Mouse (Mus musculus): ENCODE measurements around the gene Slc30a5. TPM values are rescaled to one million over a fixed set of nuclear protein-coding genes. Genes with fewer than 3 reads are reported as not detected.
"Not testable (repeated sequence)": the region's sequence is repeated elsewhere in the genome, so short reads cannot be mapped to it uniquely, and the experiment has no call there.

The Slc30a5 gene
- total RNA-seq (2022), result 10 to 100 TPM; 38.9 to 45.2 (median 41.4) TPM

DNA sequence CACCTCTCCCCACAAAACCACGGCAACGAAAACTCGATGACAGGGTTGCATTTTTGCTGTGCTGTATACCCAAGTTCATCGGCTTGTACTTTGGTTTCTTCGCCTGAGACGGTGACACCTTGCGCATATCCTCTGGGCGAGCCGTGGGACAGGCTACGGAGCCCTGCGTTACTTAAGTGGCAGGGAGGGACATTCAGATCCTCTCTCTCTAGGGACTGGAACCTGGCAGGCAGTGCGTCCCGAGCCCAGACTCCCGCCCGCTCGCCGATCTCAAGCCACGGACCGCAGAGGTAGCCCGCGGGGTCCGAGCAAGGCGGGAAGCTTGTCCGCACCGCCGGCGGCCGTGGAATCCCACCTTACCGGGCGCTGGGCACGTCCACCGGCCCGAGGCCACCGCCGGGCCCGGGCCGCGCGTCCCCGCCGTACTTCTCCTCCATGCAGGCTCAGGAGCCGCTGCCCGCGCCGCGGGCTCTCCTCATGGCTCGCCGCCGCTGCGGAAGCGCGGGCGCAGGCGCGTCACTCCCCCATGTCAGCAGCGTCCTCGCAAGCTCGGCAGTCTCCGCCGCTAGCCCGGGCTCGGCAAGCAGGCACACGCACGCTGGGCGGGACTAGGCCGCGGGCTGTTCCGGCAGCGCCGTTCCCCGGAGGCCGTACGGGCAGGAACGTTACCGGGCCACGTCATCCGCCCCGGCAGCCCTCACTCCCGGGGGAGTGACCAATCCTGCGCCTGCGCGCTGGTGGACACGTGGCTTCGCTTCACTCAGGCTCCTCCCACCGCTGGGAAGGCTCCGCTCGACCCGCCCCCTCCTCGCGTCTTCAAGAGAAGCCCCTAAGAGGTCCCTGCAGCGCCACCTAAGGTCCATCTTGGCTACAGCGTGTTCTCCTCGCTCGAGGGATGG lies at the start of gene Slc30a5:
TSS of gene Slc30a5 (minus strand) at position 687 of the 899 bp plus-strand sequence.
- DNase-seq (ENCODE audit: low spot score in 2 of 2), result peak; percentile 95 to 99

DNA sequence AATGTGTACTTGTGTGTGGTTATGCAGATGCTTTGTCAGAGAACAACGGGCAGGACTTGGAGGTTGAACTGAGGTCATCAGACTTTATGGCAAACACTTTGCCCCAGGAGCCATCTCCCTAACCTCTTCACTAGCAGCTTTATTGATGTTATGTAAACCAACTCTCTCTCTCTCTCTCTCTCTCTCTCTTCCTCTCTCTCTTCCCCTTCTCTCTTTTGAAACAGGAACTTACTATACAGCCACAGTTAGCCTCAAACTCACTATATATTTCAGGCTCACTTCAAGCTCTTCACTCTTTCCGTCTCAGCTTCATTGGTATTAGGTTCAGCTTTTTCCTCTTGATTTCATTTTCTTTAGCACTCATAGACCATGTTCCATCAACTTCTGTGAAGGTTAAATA lies 48.7 kb upstream of the Slc30a5 start:
- no peak for DNase-seq (ENCODE audit: low spot score in 2 of 2)

DNA sequence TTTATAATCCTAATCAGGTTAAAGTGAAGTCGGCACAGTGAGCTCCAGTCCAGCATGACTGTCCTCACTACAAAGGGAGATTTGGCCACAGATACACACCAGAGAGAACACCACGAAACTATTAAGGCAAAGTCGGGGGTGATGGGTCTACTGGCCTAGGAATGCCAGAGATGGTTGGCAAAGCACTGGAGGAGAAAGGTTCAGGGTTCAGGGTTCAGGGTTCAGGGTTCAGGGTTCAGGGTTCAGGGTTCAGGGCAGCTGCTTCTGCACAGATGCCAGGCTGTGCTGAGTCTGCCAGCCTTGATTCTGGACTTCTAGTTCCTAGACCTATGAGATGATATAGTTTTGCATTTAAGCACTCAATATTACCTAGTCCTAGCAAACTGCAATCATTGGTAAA lies 46.6 kb upstream of the Slc30a5 start:
- no peak for DNase-seq (ENCODE audit: low spot score in 2 of 2)

DNA sequence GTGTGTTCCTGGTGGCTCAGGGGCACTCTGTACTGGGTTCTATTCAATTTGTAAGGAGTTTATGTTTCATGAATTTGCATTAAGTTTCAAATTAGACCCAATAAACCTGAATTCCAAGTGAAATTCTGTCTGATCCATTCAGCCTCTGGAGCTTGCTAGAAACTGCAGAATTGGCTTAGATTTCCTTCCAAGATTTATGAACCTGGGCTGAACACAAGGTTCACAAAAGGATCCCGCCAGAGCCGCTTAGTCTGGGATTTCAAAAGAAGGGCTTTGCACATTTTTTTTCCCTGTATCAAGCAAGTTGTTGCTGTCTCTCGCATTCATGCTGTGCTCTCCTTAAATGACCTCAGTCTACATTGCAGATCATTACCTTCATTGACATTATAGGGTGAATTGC lies 46.1 kb upstream of the Slc30a5 start:
- no peak for DNase-seq (ENCODE audit: low spot score in 2 of 2)

DNA sequence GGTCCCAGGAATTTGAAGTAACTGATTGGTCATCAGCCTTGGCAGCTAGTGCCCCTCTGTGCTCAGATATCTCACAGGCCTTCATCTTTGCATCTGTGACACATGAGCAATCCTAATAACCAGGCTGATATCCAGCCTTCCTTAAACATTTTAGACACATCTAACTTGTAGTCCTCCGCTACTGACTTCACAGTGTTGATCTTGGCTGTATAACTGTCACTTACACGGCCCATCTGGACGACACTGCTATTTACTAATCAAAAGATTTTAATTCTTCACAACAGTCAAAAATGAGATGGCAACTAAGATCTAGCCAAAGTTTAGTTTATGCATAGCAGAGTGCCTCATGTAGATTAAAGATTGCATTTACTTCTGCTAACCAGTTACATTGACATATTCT lies 45.0 kb upstream of the Slc30a5 start:
- no peak for DNase-seq (ENCODE audit: low spot score in 2 of 2)

DNA sequence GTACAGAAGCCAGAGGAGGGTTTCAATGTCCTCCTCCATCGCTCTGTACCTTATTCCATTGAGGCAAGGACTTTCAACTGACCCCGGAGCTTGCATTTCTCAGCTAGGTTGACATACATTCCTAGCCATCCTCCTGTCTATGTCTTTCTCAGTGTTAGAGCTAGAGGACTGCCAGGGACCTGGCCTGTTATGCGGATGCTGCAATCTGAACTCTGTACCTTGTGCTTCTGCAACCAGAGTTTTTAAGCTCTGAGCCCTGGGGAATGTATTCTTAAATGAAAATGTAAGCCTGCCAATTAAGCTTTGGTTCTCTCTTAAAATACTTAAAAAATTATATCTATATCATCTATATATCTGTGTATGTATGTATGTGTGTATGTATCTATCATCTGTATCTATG lies 44.5 kb upstream of the Slc30a5 start:
- no peak for DNase-seq (ENCODE audit: low spot score in 2 of 2)

DNA sequence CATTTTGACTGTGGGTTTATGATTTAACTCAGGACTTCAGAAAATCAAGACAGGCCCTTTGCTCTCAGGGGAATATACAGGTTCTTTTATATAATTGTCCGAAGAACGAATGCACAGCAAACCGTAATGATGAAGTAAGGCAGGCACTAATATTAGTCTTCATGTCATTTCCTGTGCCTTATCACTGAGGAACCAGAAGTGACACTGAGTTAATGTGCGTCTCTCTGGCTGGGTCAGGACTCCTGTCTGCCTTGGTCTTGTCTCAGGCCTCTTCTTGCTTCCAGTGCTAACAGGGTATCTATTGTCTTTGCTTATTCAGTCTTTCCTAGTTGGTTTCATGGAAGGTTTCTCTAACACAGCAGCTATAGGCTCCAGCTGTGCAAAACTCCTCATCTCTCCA lies 41.9 kb upstream of the Slc30a5 start:
- no peak for DNase-seq (ENCODE audit: low spot score in 2 of 2)

DNA sequence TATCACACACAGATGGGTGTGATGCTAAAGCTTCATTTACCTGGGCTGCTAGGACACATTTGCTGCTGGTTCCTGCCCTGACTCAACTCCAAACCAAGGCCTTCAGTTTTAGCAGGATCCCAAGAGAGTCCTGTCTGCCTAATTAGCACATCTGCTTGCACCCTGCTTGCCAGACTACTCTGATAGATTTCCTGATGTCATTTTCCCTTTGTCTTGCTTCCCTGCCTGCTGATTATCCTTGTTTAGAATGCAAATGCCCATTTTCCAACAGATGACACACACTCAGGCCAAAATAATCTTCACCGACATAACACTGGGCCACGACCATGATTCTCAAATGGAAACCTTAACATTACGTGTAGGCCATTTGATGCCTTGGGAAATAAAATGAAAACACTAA lies 41.4 kb upstream of the Slc30a5 start:
- no peak for DNase-seq (ENCODE audit: low spot score in 2 of 2)

DNA sequence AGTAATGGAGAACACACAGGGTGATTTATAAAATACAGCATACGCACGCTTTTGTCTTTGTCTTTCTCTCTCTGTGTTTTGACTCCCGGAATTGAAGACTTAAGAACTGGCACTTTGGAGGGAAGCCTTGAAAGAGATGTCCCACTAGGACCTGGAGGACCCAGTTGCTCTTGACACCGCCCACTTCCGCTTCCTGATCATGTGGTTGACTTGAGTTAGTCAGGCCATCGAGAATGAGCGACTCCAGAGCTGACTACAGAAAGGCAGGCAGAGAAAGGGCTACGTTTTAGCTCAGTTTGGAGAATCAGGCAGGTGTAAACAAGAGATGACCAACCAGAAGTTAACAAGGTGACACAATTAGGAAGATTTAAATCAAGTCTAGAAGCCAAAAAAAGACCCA lies 40.3 kb upstream of the Slc30a5 start:
- no peak for DNase-seq (ENCODE audit: low spot score in 2 of 2)

DNA sequence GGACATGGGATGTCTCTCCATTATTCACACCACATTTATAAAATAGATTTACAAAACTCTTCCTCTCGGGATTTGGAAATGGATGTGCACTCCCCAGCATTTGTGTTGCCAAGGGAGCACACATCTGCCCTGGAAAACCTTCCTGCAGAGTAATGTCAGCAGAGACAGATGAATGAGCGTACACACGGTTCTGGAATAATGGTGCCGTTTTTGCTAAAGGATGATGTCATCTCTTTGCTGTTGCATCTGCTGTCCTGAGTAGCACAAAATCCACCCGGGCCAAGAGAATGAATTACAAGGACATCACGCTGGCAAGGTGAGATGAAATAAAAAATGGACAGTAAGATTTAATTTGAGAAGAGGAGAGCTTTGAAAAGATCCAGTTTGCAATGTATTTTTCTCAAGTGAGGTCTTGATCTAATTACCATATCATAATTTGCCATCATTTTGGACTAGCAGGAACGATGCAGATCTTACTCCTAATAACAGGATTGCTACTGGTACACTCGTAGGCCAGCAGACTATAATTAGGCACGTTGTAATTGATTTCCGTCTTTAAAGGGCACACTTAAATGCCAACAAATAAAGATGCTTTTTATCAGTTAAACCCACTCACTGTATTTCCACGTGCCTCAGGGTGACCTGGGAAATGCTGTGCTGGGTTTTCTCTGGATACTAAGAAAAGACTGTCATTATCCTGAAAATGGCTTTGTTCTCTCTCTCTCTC lies 38.4 kb upstream of the Slc30a5 start:
- peak in 1 of 2 experiments; percentile 25 for DNase-seq (ENCODE audit: low spot score in 2 of 2)

DNA sequence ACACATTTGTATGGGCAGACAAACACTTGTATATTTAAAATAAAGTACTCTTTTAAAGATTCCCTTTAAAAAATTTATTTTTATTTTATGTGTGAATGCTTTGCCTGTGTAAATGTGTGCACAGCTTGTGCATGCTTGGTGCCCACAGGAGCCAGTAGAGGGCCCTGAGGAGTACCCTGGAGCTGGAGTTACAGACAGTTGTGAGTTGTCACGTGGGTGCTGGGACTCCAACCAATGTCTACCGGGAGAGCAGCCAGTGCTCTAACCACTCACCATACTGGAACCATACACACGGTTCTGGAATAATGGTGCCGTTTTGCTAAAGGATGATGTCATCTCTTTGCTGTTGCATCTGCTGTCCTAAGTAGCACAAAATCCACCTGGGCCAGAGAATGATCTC lies 36.6 kb upstream of the Slc30a5 start:
- no peak for DNase-seq (ENCODE audit: low spot score in 2 of 2)

DNA sequence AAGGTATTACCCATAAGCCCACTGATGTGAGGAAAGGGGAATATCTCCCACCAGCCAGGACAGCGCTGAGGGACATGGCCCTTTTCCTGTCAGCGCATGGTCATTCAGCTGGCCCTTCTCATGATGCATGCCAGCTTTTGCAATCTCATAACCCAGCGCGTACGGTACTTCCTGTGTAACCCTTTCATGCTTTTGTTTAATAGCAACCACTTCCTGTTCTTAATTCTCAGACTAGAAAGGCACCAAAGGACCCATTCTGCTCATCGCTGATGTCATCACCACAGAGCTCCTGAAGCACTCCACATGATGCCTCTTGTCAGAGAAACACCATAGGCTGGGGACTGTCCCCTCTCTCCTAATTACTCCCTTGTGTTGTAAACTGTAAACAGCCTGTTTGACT lies 33.1 kb upstream of the Slc30a5 start:
- no peak for DNase-seq (ENCODE audit: low spot score in 2 of 2)

DNA sequence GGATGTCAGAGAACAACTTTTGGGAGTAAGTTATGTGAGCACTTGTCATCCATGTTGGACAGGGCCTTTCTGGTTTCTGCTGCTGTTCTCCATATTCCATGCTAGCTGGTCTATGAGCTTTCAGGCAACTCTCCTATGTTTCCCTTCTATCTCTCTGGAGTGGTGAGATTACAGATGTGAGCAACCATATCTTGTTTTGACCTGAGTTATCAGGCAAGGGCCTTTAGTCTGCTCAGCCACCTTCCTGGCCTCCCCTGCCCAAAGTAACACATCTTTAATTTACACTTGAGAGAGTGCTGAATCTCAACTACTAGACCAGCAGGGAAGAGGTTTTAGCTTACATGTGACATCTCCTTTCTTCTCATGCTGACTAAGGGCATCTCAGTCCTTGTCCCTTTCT lies 32.5 kb upstream of the Slc30a5 start:
- no peak for DNase-seq (ENCODE audit: low spot score in 2 of 2)

DNA sequence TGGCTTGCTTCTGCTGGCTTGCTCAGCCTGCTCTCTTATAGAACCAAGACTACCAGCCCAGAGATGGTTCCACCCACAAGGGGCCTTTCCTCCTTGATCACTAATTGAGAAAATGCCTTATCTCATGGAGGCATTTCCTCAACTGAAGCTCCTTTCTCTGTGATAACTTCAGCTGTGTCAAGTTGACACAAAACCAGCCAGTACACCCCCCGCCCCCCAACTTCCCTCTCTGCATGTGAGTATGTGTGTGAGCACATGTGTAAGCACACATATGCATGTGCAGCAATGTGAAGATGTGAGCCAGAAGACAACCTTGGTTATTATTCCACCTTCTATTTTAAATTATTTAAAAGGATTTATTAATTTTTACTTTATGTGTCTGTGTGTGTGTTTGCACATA lies 30.7 kb upstream of the Slc30a5 start:
- not testable (repeated sequence) for DNase-seq (ENCODE audit: low spot score in 2 of 2)

DNA sequence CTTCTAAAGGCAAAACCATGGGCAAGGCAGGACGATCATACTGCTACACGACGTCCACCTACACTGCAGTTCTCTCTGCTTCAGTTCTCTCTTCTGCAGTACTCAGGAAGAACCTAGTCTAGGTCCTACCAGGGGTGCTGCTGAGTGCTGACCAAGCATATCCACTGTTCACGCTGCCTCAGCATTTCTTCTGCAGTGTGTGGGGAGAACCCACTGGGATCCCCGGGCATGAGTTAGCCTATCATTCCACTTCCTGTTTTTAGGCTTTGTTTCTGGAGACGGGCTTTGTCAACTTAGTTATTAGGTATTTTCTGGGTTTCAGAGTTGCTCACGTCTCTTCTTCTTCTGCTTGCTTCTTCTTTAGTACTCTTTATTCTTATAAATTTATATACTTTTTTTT lies 25.9 kb upstream of the Slc30a5 start:
- DNase-seq (ENCODE audit: low spot score in 2 of 2), result no peak

DNA sequence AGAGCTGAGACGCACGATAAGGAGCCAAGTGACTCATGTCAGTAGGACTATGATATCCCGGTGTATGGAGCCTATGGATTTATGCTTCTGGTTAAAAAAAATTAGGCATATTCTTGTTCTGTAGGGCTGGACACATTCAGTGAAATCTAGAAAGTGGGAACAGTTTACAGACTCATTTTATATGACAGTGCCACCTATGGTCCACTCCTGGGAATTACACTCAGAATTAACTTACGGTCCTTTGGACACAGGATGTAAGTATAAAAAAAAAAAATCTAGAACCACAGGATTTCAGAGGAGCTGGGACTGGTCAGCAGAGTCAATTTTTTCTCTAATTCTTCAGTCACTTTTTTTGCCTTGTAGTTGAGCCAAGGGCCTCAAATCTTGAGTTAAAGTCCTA lies 20.9 kb upstream of the Slc30a5 start:
- DNase-seq (ENCODE audit: low spot score in 2 of 2), result no peak

DNA sequence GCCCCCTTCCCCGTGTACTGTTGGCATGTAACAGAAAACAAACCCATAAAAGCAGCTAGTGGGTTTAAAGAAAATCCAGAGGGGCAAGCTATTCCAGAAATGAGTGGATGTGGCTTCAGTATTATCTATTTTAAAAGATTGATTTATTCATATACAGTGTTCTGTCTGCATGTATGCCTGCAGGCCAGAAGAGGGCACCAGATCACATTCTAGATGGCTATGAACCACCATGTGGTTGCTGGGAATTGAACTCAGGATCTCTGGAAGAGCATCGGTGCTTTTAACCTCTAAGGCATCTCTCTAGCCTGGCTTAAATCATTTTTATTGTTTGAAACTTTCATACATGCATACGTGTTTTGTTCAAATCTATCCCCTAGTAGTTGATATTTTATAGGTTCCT lies 19.9 kb upstream of the Slc30a5 start:
- DNase-seq (ENCODE audit: low spot score in 2 of 2), result no peak

DNA sequence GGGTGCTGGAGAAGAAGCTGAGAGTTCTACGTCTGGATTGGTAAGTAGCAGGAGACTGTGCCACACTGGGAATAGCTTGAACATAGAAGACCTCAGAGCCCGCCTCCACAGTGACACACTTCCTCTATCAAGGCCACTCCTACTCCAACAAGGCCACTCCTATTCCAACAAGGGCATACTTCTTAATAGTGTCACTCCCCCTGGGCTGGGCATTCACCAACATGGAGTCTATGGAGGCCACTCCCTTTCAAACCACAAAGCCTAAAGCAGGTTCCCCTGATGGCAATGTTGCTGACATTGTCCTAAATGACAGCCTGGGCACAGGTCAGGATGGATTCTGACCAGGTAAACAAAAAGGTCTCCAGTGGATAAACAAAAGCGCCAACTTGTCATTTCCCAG lies 15.9 kb upstream of the Slc30a5 start:
- no peak for DNase-seq (ENCODE audit: low spot score in 2 of 2)

DNA sequence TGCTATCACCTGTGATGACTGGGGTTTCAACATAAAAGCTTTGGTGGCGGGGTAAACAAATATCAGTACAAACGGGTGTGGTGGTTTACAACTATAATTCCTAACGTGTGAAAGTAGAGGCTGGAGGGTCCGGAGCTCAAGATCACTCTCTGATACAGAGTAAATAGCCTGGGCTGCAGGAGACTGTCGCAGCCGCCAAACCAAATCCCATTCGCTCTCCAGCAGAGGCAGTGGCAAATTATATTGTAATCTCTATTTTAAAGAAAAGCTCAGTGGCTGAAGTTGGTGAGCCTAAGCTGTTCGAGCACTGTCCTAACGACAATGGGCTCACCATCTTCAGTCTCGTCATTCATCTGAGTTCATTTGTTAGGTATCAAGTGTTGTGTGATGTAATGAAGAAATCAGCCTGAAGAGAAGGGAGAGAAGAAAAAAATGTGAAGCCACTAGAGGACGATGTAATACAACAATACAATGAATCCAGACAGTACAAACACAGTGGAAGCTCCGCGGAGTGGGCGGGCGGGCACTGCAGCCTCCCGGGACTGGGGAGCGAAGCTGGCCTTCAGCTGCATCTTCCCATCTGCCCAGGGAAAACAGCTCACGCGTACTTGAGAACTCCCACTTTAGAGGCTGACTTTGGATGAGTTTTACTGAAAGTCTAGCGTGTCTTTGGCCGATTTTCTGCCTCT lies 13.8 kb upstream of the Slc30a5 start:
- peak; percentile 21 to 60 for DNase-seq (ENCODE audit: low spot score in 2 of 2)

DNA sequence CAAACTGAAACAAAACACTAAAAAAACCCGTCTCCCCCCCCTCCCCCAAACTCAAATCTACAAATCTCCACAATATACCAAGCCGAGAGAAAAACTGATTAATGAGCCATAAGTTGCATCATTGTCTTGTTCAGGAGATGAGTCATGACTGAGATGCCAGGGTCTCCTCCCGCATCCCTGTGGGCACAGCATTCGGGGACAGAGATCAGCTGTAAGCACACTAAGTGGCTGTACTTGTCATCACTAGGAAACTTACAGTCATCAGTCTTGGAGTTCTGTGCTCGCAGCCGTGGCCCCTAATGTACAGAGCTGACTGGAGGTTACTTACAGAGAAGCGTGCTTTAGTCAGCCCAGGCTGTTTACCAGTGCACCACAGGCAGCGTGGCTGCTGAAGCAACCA lies 13.0 kb upstream of the Slc30a5 start:
- DNase-seq (ENCODE audit: low spot score in 2 of 2), result no peak

DNA sequence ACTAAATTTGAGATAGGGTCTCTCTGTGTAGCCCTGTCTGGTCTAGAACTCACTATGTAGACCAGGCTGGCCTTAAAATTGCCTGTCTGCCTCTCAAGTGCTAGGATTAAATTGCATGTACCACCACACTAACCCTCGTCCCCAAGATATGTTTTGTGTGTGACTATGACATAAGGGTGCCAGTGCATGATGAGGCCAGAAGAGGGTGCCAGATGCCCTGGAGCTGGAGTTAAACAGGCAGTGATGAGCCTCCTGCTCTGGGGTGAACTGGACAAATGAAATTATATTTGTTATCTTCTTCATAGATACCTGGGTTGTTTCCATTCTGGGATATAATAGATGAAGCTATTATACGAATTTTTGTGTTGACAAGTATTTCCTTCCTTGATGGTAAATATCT lies 10.7 kb upstream of the Slc30a5 start:
- no peak for DNase-seq (ENCODE audit: low spot score in 2 of 2)

DNA sequence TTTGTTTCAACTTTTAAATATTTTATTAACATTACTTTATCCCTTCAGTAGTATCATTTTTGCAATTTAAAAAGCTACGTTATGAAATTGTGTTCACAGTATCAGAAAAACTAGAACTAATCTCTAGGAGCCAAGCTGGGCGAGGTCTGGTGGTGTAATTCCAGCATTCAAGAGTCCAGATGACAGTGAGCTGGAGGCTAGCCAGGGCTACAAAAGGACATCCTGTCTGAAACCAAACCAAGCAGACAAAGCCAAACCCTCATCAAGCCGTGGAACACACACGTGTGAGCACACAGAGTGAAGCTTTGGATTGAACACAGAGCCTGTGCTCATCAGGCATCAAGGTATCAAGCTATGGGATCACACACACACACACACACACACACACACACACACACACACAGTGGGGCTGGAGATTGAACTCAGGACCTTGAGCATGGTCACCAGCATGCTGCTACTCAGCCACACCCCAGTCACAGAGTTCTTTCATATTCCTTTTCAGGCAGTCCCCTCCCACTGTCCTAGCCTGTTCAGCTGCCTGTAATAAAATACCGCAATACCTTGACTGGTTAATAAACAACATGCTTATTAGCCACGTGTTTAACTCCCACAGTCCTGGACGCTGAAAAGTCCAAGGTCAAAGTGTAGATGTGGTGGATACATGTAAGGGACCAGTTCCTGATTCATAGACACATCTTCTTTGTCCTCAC lies 9.9 kb upstream of the Slc30a5 start:
- DNase-seq (ENCODE audit: low spot score in 2 of 2), result no peak

All from left cerebral cortex, adult 8-10 months (tissue).